Mouse (Mus musculus): Measurements from ENCODE around the gene Tpmt.
A peak's percentile ranks its signal among the peaks of the same experiment; 100 is the strongest.

Tpmt gene

DNA sequence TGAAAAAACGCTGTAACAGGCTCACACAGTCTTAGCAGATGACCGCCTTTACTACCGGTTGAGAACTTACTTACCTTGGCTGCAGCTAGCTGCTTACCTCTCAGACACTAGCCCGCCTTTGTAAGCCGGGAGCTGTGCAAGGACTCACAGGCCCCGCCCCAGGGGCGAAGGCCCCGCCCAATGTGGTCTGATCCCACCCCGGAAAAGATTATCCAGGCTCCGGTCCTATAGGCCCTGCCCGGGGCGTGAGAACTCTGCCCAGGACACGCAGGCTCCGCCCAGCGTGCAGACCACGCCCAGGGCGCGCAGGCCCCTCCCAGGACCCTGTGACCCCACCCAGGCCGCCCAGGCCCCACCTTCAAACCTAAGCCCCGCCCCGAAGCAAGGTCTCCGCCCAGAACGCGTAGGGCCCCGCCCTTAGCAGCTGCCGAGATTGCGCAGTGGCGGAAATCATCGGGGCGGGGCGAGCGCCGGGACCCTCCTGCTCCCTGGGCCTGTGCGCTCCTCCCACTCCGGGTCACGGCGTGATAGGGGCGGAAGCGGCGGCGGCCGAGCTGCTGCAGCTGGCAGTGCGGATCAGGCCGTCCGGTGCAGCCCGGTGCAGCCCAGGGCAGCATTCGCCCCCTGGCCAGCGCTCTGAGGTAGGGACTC, 1.4 kb downstream of the Tpmt start, which contains the start of gene Kdm1b:
Gene Kdm1b, plus strand, starts transcription at position 470 of the 651 bp plus-strand sequence.
- peak; percentile 97 for DNase-seq (ENCODE audit: low read depth, low spot score)

DNA sequence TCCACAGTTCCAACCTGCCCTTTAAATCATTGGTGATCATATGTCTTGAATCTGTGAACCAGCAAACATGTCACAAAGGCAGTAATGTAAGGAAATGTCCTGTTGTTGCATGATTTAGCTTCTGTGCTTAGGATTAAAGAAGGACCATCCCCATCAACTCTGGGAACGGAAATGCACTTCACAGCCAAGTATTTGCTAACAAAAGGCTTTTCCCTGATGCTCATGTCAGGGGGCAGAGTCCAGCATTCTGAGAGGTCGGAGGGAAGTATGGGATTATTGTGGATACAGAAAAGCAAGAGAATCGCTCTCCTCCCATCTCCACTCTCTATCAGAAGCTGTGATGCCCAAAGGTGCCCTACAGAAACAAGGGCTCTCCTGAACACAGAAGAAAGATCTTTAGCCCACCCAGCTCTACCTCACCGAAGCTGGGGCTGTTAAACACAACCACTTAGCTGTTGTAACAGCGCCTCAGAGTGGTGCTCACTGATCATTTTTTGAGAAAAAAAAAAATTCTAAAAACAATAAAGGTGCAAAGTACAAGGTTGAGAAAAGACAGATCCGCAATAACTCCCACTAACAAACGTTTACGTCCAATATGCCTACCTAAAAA, 2.4 kb downstream of the Tpmt start:
- DNase-seq (ENCODE audit: low read depth, low spot score): peak; percentile 15

DNA sequence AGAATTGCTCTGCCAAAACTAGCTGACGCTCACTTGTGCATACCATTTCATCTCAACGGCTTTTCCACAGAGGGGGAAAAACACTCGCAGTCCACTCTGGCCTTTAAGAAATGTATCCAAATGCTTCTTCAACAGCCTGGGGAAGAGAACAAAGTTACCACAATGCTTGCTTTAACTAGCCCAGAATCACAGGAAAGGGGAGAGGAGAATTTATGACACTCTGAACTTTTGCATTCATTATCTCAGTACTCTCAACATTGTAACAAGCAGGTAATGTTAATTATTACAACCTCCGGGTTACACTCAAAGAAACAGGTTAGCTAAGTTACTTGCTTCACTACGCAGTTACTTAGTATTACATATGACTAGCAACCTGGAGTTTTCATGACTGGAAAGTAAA, 4.5 kb downstream of the Tpmt start:
- DNase-seq (ENCODE audit: low read depth, low spot score): no peak

DNA sequence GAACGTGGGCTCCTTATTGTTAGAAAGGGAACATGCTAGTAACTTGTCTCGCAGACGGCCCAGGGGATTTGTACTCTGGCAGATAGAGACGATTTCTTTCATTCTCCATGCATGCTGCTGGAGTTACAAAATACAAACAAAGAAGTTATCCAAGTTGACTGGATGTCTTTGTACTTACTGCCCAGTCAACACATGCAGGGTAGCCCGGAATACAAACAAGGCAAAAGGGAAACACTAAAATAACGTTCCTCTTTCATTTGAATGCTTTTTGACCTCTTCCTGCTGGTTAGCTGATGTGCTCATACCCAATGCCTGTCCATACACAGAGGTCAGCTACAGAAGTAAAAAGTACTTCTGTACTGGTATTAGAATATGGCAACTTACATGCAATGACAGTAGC, 6.6 kb downstream of the Tpmt start:
- no peak for DNase-seq (ENCODE audit: low read depth, low spot score)

DNA sequence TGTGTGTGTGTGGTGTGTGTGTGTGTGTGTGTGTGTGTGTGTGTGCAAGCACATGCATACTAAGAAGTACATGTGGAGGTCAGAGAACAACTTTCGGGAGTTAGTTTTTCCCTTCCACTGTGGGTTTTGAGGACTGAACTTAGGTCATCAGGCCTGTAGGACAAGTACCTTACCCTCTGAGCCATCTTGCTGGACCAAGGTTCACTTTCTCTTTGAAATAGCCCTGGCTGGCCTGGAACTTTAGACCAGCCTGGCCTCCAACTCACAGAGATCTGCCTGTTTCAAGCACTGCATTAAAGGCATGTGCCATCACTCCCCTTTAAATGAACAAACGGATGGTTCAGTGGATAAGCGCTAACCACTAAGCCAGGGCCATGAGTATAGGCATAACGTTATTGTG, 10.9 kb downstream of the Tpmt start:
- DNase-seq (ENCODE audit: low read depth, low spot score): no peak

DNA sequence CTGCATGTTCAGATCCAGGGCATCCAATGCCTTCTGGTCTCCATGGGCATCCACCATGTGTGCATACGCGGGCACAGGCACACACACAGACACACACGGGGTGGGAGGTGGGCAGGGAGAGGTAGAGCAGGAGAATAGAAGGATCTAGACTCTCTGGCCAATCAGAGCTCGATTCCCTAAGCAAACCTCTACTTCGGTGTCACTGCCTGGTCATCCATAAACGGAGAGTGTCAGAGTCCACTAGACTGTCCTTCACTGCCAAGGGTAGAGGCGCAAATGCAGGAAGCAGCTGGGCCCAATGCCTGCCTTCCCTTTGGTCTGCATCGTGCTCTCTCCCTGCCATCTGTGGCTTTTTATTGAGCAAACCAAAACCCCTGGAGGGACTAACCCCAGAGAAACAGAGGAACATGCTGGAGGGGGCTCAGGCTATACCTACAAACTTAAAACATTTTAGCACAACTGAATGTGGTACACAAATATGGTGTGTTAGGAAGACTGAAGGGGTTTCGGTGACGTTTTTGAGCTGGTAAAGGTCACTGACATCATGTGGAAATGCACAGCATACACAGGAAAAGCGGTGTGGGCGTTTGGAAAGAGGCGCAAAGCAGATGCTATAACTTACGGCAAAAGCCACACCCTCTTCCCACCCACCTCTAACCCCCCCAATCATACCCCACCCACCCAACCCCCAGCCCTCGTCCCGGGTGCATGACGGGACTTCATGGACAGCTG, 14.0 kb downstream of the Tpmt start:
- no peak for DNase-seq (ENCODE audit: low read depth, low spot score)

DNA sequence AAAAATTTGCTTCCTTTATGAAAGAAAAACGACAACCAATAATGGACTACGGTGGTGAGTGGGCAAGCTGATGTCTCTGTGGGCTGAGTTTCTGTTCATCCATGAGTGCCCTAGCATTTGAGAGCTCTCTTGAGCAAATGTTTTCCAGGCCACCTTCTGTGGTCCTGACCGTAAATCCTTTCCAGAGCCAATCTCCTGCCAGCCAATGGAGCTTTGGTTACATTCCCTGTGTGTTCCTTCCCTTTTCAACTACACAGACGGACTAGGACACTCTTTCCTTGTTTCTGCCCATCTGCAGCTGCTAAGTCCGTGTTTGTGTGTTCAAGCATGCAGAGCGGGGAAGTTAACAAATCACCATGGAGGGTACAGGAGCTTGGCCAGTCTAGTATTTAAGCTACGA, 23.7 kb downstream of the Tpmt start:
- no peak for DNase-seq (ENCODE audit: low read depth, low spot score)

DNA sequence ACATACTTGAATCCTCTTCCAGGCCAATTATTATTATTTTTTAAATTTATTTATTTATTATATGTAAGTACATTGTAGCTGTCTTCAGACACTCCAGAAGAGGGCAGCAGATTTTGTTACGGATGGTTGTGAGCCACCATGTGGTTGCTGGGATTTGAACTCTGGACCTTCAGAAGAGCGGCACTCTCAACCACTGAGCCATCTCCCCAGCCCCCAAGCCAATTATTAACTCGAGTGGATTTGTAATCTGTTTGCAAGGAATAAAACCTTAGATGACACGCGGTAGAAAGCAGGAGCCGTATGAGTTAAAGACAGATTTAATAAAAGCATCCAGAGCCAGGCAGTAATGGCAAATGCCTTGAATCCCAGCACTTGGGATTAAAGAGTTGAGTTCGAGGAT, 24.8 kb downstream of the Tpmt start:
- no peak for DNase-seq (ENCODE audit: low read depth, low spot score)

DNA sequence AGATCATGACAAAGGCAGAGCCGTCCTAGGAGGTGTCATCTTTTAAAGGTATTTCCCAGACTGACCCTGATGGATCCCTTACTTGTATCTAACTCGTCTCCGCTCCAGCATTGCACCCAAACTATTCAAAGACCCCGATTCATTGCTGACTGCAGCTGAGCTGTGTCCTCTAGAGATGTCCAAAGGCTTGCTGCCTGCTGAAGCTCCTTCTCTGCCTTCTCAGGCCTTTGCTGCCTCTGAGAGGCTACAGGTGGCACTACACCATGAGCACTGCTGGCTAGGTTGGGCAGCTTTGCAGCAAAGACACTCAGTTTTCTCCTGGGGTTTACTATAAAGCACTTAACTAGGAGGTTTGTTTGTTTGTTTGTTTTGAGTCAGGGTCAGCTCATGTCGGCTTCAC, 27.3 kb downstream of the Tpmt start:
- DNase-seq (ENCODE audit: low read depth, low spot score): peak; percentile 45

DNA sequence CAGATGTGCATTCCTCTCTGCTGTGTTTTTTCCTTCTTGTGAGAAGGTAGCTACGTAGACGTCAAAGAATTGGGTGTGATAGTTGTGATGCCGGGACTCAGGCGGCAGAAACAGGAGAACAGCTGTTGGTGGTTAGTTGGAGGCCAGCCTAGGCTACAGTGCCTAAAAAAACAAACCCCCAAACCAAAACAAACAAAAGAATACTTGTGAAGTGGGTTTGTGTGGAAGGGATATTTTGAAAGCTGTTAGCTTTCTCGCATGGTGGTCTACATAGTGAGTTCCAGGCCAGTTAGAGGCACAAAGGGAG, 29.4 kb downstream of the Tpmt start:
- no peak for DNase-seq (ENCODE audit: low read depth, low spot score)

DNA sequence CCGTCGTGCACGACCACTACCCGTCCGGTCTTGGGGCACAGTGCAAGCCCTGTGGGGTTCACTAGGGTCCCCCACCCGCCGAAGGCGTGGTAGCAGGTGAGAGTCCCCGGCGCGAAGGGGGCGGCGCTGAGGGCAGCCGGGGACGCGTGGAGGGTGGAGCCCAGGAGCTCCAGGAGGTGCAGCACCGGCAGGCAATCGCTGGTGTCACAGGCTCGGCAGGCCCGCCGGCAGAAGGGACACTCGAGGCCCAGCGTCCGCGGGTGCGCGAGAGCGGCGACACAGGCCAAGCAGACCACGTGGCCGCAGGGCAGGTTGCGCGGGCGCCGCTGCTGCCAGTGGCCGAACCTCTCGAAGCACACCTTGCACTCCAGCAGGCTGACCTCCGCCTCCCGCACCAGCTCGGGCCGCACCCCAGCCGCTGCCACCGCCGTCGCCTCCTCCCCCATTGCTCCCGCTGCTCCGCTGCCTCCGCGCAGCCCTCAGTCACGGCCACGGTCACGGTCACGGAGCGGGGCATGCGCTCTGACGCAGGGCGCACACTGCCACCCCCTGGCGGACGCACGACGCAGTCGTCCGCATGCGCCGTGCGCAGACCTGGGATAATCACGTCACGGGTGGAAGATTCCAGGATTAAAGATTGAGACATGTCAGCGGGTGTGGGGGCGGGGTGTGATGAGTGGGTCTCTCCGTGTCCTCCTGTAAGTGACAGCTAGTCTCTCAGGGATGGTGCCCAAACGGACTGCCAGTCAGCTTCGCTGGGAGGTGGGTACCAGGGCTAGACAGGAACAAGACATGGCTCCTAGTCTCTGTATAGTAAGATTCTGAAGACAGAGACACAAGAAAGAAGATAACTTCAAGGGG, 30.0 kb downstream of the Tpmt start, which contains the start of gene Nhlrc1:
Gene Nhlrc1, minus strand, starts transcription at position 517 of the 861 bp plus-strand sequence.
- no peak for DNase-seq (ENCODE audit: low read depth, low spot score)

DNA sequence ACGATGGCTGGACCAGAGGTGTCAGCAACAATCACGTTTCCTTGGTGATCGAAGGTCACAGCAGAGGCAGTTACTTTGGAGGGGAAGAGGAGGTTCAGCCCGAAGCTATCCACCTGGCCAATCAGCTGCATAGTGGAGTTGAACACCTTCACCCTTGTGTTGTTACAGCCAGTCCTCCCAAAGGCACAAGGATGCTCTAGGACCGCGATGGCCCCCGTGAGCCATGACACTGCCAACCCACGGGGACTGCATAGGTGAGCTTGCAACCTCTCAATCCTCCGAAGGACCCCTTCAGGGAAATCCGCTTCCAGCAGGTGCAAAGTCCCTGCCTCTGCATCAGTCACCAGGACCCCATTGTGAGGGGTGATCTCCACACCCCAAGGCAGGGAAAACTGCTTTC, 30.8 kb downstream of the Tpmt start:
- DNase-seq (ENCODE audit: low read depth, low spot score): no peak

DNA sequence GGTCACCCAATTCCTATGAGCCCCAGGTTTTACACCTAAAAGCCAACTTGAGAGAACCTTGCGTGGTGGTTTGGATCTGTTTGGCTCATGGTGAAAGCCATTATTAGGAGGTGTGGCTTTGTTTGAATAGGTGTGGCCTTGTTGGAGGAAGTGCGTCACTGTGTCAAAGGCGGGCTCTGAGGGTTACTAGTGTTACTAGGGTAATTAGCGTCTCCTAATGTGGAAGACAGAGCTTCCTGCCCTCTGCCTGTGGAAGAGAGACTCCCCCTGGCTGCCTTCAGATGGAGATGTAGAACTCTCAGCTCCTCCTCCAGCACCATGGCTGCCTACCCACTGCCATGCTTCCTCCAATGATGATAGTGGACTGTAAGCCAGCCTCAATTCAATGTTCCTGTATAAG, 42.9 kb downstream of the Tpmt start:
- no peak for DNase-seq (ENCODE audit: low read depth, low spot score)

DNA sequence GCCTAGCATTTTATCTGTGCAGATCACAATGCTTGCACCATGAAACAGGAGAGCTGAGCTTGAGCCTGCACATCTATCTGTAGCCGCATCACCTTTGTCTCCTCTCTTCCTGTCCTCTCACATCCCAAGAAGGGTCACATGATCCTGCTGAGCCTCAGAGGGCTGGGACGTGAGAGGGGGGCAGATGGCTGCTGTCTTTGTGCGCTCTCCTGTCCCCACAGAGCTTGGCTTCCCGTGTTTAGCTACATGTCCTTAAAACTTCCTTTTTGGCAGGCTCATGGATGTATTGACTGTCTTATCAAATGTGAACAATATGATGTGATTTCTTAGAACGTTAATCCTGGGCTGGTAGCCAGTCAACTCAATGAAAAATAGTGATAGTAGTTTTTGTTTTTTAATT, 45.0 kb downstream of the Tpmt start:
- no peak for DNase-seq (ENCODE audit: low read depth, low spot score)

DNA sequence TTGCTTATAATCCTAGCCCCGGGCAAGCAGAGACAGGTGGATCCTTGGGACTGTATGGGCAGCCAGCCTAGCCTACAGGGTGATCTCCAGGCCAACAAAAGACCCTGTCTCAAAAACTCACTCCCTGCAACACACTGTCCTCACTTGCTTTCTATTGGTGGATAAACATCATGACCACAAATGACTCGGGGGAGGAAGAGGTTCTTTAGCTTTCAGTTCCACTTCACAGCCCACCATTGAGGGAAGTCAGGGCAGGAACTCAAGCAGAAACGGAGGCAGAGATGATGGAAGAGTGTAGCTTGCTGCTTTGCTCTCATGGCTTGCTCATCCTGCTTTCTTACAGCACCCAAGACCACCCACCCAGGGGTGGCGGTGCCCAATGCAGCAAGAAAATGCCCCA, 47.2 kb downstream of the Tpmt start:
- DNase-seq (ENCODE audit: low read depth, low spot score): no peak

DNA sequence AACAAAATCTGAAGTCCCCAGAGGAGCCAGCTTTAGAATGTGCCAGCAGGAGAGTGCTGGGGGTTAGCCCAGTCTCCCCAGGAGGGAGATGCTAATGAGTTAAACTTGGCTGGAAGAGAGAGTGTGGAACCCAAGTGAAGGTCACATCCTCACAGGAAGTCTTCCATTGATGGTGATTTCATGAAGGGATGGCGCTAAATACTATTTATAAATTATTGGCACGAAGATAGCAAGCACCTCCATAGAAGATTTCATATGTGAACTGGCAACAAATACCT, 51.3 kb downstream of the Tpmt start:
- DNase-seq (ENCODE audit: low read depth, low spot score): no peak

DNA sequence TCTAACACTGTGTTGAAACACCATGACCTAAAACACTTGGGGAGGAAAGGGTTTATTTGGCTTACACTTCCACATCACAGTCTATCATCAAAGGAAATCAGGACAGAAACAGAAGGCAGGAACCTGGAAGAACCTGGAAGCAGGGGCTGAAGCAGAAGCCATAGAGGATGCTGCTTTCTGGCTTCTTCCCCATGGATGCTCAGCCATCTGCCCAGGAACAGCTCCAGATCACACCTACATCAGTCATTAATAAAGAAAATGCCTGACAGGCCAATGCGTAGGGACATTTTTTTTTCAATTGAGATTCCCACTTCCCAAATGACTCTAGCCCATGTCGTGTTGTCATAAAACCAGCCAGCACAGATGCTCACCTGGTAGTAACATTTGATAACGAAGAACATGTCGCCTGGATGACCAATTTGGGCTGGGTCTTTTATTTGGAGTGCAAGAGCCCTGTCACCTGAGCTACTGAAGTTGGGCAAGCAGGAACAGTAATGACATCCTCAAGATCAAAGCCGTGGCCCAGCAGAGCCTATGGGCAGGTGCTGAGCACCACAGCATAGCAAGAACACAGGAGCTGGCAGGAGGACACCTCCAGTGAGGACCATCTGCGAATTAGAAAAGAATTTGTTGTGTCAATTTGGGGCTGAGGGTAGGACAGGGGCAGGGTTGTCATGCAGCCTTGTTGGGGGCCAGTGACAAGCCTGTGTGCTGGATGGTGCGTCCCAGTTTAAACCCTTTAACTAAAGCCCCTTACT, 51.8 kb downstream of the Tpmt start:
- DNase-seq (ENCODE audit: low read depth, low spot score): no peak

DNA sequence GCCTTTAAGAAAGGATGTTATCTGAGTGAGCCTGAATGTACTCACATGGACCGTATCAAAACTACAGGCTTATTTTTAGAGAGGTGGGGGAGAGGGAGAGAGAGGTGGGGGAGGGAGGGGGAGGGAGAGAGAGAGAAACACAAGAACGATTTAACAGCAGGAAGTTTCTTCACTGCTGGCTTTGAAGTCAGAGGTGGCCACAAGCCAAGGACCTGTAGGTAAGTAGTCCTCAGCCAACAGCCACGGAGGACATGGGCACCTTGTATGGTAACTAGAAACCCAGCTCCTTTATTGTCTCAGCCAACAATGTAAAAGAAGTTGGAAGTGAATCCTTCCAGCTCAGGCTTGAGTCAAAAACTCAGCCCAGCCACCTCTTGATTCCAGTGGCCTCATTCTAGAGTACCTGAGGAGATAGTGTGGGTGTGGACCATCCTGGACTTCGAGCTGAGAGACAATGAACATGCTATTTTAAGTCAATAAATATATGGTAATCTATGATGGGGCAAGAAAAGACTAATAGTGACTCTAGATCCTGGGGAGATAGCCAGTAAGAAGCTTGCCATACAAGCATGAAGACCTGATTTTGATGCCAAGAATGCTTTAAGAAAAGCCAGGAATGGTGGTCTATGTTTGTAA, 54.0 kb downstream of the Tpmt start:
- DNase-seq (ENCODE audit: low read depth, low spot score): no peak

DNA sequence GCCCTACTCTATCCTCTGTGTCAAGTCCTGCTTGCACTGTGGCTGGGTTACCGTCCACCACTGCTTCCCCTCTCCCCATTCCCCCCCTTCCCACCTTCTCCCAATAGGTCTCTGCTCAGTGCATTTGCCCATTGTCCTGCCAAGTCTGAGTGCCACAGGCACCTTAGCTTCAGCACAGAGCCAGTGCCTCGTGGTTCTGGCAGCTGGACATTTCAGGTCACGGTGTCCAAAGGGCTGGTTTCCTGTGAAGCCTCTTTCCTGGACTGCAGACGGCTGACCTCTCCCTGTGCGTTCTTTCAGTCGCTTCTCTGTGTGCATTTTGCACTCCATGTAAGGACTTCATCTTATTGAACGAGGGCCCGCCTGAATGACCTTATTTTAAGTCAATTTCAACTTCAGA, 56.6 kb downstream of the Tpmt start:
- DNase-seq (ENCODE audit: low read depth, low spot score): no peak

DNA sequence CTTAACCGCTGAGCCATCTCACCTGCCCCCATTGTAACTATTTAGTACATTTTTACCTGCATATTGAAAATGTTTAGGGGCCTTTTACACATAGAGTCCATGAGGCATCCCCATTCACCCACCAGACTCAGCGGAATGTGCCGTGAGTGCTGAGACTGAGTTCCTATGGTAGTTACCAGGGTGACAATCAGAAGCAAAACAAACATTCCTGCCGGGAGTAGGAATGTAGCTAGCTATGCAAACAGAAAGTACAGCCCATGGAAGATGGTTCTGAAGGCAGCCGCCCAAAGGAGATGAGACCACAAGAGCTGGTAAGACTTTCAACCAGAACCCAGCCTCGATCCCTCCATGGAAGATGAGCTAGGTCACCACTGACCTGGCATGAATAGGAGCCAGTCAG, 58.3 kb downstream of the Tpmt start:
- no peak for DNase-seq (ENCODE audit: low read depth, low spot score)

DNA sequence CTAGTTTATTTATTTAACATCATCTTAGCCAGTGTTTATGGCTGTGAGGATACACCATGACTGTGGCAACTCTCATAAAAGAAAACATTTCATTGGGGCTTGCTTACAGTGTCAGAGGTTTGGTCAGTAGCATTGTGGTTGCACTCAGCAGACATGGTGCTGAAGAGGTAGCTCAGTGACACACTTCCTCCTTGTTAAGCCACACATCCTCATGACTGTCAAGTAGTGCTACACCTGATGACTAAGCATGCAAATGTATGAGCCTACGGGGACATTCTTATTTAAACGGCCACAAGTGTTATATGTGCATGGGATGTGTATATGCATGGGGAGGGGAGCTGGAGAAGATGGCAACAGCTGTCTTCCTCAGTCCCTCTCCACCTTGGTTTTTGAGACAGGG, 60.7 kb downstream of the Tpmt start:
- DNase-seq (ENCODE audit: low read depth, low spot score): no peak
